Mouse (Mus musculus): ENCODE measurements around the gene C5ar1. TPM values are rescaled to one million over a fixed set of nuclear protein-coding genes. Genes with fewer than 3 reads are reported as not detected.

Gene C5ar1
- total RNA-seq, 2 experiments from 2014 or later, result 5.2 to 5.8 TPM

DNA sequence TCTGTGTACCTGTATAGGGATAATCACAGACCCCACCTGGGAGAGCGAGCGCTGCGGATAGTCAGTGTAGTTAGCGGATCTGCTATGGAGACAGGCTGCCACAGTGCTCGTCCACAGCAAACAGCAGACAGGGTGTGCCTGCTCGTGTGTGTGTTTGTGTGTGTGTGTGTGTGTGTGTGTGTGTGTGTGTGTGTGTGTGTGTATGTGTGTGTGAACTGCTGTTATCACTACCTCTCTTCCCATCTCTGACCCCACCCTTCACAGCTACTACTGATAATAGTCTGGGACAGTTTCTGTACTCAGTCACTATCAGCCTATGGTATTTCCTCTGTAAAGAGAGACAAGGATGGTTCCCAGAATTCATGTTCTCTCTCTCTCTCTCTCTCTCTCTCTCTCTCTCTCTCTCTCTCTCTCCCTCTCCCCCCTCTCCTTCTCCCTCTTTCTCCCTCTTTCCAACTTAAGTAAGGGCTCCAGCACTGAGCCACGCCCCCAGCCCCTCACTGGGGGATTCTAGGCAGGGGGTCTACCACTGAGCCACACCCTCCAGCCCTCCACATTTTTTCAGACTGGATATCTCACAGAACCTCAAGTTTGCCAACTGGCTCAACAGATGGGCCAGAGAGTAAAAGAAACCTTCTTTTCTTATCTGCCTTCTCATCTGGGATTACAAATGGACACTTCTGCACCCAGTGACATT, 18.9 kb downstream of the C5ar1 start:
- no peak for DNase-seq

GRCm38 (mm10) chr7:16239554-16239997, 19.8 kb downstream of the C5ar1 start:
- intact Hi-C loops (cut with DNase I), result no loop called here
- peak; percentile 34 to 46 for DNase-seq

More for the DNA sequence above, 18.9 kb downstream of the C5ar1 start:
- intact Hi-C loops (cut with DNase I), result no loop called here

DNA sequence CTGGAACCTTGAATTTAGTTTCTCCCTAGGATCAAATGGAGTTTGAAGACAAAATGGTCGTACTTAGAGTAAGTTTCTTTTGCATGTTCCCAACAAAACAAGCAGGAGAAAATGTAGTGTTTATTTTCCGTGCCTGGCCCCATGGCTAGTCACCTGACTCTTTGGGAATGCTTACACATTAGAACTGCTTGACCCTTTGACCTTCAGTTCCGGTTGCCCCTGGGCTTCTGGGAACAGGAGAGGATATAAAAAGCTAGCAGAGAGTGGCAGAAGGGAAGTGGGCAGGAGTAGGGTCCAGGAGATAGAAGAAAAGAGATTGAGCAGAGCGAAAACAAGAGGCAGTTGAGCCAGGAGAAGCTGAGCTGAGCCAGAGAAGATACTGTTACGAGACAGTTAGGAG, 29.5 kb downstream of the C5ar1 start:
- intact Hi-C loops (cut with DNase I), result no loop called here
- DNase-seq, result peak in 1 of 2 experiments; percentile 18

DNA sequence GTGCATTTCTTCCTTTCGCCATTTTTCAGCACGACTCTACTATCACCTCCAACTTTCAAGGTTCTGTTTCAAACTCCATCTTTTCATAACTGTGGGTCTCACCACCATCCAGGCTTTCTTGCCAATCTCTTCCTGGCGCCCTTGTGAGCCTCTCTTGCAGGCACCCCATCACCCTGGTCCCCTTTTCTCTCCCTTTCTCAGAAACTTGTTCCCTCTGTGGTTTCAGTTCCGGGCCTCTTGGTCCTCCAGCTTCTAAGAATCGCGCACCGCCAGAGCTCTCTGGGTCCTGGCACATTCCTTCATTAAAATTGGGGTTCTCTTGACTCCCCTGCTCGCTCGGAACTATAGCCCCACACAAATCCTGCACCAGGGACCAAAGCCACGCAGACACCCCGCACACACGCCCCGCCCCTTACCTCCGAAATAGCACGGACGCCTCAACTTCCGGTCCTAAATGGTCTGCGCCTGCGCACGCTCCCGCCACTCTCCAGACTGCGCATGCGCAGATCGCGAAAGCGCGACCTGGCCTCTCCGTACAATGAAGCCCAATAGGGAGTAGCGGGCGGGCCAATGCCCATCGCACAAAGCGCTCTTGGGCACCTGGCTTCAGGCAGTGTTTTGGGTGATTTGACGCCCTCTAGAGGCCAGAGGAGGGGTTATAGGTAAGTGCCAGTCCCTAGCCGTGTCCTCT, 37.6 kb downstream of the C5ar1 start, which contains the start of gene Dhx34:
Gene Dhx34 (minus strand): TSS at position 456 of the 691 bp plus-strand sequence.
- DNase-seq, result peak; percentile 97
- intact Hi-C loops (cut with DNase I), result loop anchor here (2.0 kb wide), 1 partner anchor 41 kb away; no protein-coding TSS in a partner anchor

DNA sequence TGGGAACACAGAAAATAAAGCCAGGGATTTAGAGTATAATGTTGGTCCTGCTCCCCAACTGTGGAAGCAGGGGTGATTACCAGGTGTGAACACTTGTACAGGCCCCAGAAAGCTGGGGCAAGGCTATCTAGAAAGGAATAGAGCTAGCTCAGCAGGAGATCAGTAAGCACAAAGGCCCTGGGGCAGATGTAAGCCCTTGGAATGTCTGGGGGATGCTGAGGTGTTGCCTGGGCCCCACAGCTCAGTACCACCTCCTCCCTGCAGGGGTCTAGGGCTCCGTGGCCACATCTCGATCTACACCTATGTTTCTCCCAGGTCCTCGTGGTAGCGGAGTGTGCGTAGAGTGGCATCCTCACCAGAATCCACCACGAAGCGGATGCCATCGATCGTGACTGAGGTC, 45.4 kb downstream of the C5ar1 start:
- DNase-seq, result no peak
- intact Hi-C loops (cut with DNase I), result no loop called here

GRCm38 (mm10) chr7:16213196-16213595, 46.1 kb downstream of the C5ar1 start:
- intact Hi-C loops (cut with DNase I), result no loop called here
- DNase-seq, result no peak

DNA sequence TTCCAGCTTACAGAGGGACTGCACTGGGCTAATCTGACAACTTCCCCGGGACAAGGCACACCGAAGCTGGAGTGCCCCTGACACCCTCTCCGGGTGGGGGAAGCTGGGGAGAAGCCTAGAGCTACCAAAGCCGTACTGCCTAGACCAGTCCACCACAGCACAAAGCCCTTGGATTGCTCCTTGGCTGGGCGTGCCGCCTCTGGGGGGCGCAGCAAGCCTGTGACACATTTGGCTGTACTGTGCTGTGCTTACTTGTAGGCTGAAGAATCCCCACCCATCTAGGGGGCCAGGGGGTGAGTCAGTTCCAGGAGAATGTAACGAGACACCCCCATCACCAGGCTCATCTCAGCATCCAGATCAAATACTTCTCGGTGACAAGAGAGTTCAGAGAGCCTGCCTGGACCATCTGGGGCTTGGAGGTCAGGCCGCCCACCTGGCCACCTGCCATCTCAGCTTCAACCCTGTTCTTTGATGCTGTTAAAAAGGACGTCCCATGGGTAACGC, 48.4 kb downstream of the C5ar1 start:
- DNase-seq, result peak; percentile 29 to 31
- intact Hi-C loops (cut with DNase I), result no loop called here

GRCm38 (mm10) chr7:16208781-16209665, 50.3 kb downstream of the C5ar1 start:
- intact Hi-C loops (cut with DNase I), result no loop called here

DNA sequence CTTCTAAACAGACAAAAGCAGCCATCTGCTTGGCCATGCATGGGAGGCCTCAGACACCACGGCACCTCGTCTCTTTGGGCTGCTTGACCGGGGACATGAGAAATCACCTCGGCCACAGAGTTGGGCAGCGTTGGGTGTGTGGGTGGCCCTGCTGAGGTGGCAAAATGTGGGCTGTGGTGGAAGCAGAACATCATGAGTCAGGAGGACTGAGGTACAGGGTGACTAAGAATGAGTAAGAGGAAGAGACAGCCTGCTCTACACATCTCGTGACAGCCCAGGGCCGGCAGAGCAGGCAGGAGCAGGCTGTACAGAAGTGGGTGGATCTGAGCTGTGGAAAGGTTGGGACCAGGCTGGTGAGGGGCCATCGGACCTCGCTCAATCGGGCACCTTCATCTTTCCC, 51.8 kb downstream of the C5ar1 start:
- DNase-seq, result peak; percentile 11 to 19
- intact Hi-C loops (cut with DNase I), result no loop called here

More at GRCm38 (mm10) chr7:16208781-16209665, 50.3 kb downstream of the C5ar1 start:
- no peak for DNase-seq

- no peak for DNase-seq
- intact Hi-C loops (cut with DNase I), result no loop called here
Measured at GRCm38 (mm10) chr7:16207076-16207475, 52.3 kb downstream of the C5ar1 start.

- no peak for DNase-seq
- intact Hi-C loops (cut with DNase I), result no loop called here
Measured at GRCm38 (mm10) chr7:16204791-16205190, 54.5 kb downstream of the C5ar1 start.

GRCm38 (mm10) chr7:16203505-16203903, 55.8 kb downstream of the C5ar1 start:
- DNase-seq, result no peak
- intact Hi-C loops (cut with DNase I), result no loop called here

DNA sequence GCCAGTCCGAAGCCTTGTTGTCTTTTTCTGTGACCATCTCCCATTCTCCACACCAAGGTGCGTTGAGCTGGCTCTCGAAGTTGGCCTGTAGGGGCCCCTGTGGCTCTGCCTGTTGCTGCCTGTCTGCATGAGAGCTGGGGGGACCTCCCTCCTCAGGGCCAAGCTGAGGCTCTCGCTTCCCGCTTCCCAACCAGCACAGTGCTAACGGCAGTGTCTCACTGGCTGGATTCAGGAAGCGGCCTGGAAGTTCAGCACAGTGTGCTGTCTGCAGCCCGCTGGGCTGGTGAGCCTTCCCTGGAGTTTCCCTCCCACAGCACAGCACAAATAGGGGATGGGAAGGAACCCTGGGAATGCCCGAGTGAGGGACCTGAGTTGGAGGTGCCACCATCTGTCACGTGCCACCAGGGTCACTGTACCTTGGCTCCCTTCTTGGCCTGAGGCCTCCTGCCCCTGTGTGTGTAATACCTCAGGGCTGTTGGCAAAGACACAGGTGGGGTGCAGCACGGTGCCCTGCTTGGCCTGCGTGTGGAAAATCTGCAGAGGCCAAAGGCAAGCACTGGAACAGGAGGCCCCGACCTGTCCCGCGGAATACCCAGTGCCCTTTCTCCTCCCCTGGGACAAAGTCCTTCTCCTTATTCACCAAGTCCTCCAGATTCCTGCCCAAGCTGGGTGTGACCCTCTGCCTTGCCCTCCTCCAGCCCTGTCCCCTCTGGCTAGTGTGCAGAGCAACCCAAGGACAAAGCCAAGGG, 56.4 kb downstream of the C5ar1 start:
- no peak for DNase-seq
- intact Hi-C loops (cut with DNase I), result no loop called here

GRCm38 (mm10) chr7:16201136-16201535, 58.2 kb downstream of the C5ar1 start:
- DNase-seq, result no peak
- intact Hi-C loops (cut with DNase I), result no loop called here

- DNase-seq, result no peak
- intact Hi-C loops (cut with DNase I), result no loop called here
Measured at GRCm38 (mm10) chr7:16198540-16198939, 60.8 kb downstream of the C5ar1 start.

DNA sequence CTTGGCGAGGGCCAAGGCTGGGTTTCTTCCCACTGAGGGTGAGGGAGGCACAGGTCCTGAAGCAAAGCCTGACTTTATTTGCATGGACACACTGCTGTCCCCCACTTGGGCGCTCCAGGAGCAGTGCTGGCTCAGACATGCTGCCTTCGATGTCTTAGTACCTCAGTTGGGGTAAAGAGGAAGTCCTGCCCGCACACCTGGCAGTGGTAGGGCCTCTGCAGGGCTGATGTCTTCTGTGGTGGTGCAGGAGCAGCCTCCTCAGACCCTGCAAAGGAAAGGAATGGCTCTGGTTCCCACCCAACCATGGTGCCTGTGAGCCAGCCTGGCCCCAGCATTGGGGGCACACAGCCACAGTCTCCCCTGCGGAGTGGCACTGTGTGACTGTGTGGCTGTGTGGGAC, 62.2 kb downstream of the C5ar1 start:
- no peak for DNase-seq
- intact Hi-C loops (cut with DNase I), result no loop called here

Data from heart, postnatal 14 days (tissue).